Mouse (Mus musculus): ENCODE measurements around the gene Adtrp.

GRCm38 (mm10) chr13:41737628-41738309 lies 109.7 kb downstream of the Adtrp start:
- no peak for TF ChIP-seq CTCF (IDR thresholded peaks at IDR 0.05; ENCODE audit: low read depth)
- no peak for TF ChIP-seq EP300 (IDR thresholded peaks at IDR 0.05; ENCODE audit: low read depth)

Data from liver, embryonic 14.5 days (tissue).